Mouse (Mus musculus): ENCODE results near the gene Foxc1.

DNA sequence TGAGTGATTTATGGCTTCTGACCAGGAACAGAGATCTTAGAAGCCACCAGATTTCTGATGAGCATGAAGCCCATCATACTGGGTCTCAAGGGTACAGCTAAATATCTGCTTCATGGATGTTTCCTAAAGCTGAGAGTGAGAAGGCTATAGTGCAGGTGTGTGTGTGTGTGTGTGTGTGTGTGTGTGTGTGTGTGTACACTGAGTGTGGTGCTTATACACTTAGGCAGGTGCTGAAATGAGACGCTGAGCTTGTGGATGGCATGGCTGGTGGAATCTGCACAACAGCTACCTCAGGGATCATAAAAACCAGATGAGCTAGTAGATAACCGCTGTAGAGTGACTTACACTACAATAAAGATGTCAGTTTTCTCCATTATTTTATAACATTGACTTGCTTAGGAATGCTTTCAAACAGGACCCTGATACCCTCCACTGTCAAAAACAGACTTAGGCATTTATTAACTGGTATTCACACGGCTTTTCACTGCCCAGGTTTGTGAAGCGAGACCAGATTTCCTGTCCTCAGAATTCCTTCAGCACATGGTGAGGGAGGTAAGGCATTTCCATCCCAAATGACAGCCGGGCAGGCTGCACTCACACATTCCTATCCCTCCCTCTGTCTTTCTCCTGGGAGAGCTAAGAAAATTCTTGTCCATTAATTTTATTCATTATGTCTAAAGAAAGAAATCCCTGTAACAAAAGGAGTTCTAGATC is 43.0 kb downstream of the Foxc1 start:
- TF ChIP-seq CTCF (IDR thresholded peaks at IDR 0.05; ENCODE audit: low read depth) = no peak
- no peak for TF ChIP-seq EP300 (IDR thresholded peaks at IDR 0.05; ENCODE audit: low read depth)
